Comparison of ENCODE assay signal across 17 mouse cellular contexts in genomic region chr1:135237131-135237851, GRCm38 (mm10). TPM values are rescaled to one million over a fixed set of nuclear protein-coding genes. Genes with fewer than 3 reads are reported as not detected.
A peak's percentile ranks its signal among the peaks of the same experiment; 100 is the strongest.
DNase-seq lines count a peak whose midpoint lies in the region; ATAC-seq lines count a peak whose summit lies in the region.
"Had no signal": no experiment of that assay in that cellular context is flagged by ENCODE, and none has a peak within 500 bp of the region (broad histone marks: within the 10 kb centered on the region; RNA-seq: fewer than 3 reads in every experiment).

No protein-coding gene starts in this region.

- no peak overlapping the region for H3K4me2 ChIP-seq in intestine, embryonic 14.5 days (ENCODE audit: low read length)
- H3K4me2 ChIP-seq in kidney, embryonic 16.5 days (replicated peaks; ENCODE audit: low read depth, low read length) = no peak overlapping the region
- no peak overlapping the region for H3K4me2 ChIP-seq in stomach, embryonic 16.5 days (ENCODE audit: low read depth, low read length)
- H3K4me2 ChIP-seq in hindbrain, embryonic 12.5 days (replicated peaks) = no peak overlapping the region
- H3K4me2 ChIP-seq: embryonic facial prominence, embryonic 15.5 days; forebrain, embryonic 15.5 days; liver, embryonic 13.5 days; midbrain, embryonic 12.5 days had no signal

- H3K27me3 ChIP-seq in intestine, embryonic 14.5 days (replicated peaks; ENCODE audit: control insufficient read depth, insufficient read depth, low read length) = no peaks in the 10 kb centered on the region
- no peaks in the 10 kb centered on the region for H3K27me3 ChIP-seq in kidney, embryonic 16.5 days (ENCODE audit: insufficient read depth, low read length)
- no peaks in the 10 kb centered on the region for H3K27me3 ChIP-seq in stomach, embryonic 16.5 days (ENCODE audit: control insufficient read depth, insufficient read depth, low read length)
- no peaks in the 10 kb centered on the region for H3K27me3 ChIP-seq in hindbrain, embryonic 12.5 days
- H3K27me3 ChIP-seq: embryonic facial prominence, embryonic 15.5 days; forebrain, embryonic 15.5 days; midbrain, embryonic 12.5 days had no signal

- no peak overlapping the region for H3K27ac ChIP-seq in intestine, embryonic 14.5 days (ENCODE audit: low read depth)
- H3K27ac ChIP-seq in kidney, embryonic 16.5 days (ENCODE audit: low read length) = peak overlapping the region; percentile 6; the same call in 1 of the 2 replicates
- H3K27ac ChIP-seq in stomach, embryonic 16.5 days (ENCODE audit: low read length) = peak overlapping the region; percentile 66; the same call in 1 of the 2 replicates
- H3K27ac ChIP-seq in hindbrain, embryonic 12.5 days = no peak overlapping the region
- H3K27ac ChIP-seq: embryonic facial prominence, embryonic 15.5 days; forebrain, embryonic 15.5 days; heart, embryonic 10.5 days; liver, embryonic 13.5 days; midbrain, embryonic 12.5 days had no signal

- no peak overlapping the region for H3K9ac ChIP-seq in intestine, embryonic 14.5 days (ENCODE audit: low read length)
- H3K9ac ChIP-seq in kidney, embryonic 16.5 days (replicated peaks; ENCODE audit: low read length) = no peak overlapping the region
- H3K9ac ChIP-seq in stomach, embryonic 16.5 days (ENCODE audit: low read length) = no peak overlapping the region; the same call in 1 of the 2 replicates
- H3K9ac ChIP-seq in hindbrain, embryonic 12.5 days = no peak overlapping the region
- H3K9ac ChIP-seq: embryonic facial prominence, embryonic 15.5 days; forebrain, embryonic 15.5 days; liver, embryonic 13.5 days; midbrain, embryonic 12.5 days had no signal

- H3K9me3 ChIP-seq in intestine, embryonic 14.5 days (ENCODE audit: control insufficient read depth, low read length) = no peaks in the 10 kb centered on the region
- no peaks in the 10 kb centered on the region for H3K9me3 ChIP-seq in kidney, embryonic 16.5 days (ENCODE audit: low read length)
- H3K9me3 ChIP-seq in stomach, embryonic 16.5 days (replicated peaks; ENCODE audit: control insufficient read depth, low read length) = no peaks in the 10 kb centered on the region
- H3K9me3 ChIP-seq in hindbrain, embryonic 12.5 days (replicated peaks) = no peaks in the 10 kb centered on the region
- H3K9me3 ChIP-seq: embryonic facial prominence, embryonic 15.5 days; forebrain, embryonic 15.5 days; heart, embryonic 10.5 days; liver, embryonic 13.5 days; midbrain, embryonic 12.5 days had no signal

- no peaks in the 10 kb centered on the region for H3K4me1 ChIP-seq in intestine, embryonic 14.5 days (replicated peaks; ENCODE audit: control insufficient read depth, insufficient read depth, low read length)
- peaks cover 5% of the 10 kb centered on the region; the same call in 1 of the 2 replicates for H3K4me1 ChIP-seq in kidney, embryonic 16.5 days (ENCODE audit: insufficient read depth, low read length)
- peaks cover 5% of the 10 kb centered on the region for H3K4me1 ChIP-seq in stomach, embryonic 16.5 days (ENCODE audit: control insufficient read depth, insufficient read depth, low read length)
- no peaks in the 10 kb centered on the region for H3K4me1 ChIP-seq in hindbrain, embryonic 12.5 days
- H3K4me1 ChIP-seq: embryonic facial prominence, embryonic 15.5 days; forebrain, embryonic 15.5 days; heart, embryonic 10.5 days; midbrain, embryonic 12.5 days had no signal

- 60% methylated on average over 12 of the region's 12 CpGs for WGBS in intestine, embryonic 14.5 days
- WGBS in kidney, embryonic 16.5 days = 44% methylated on average over 12 of the region's 12 CpGs
- 57% methylated on average over 12 of the region's 12 CpGs for WGBS in stomach, embryonic 16.5 days
- WGBS in hindbrain, embryonic 12.5 days = 68% methylated on average over 12 of the region's 12 CpGs

- no peak overlapping the region for H3K4me3 ChIP-seq in intestine, embryonic 14.5 days (ENCODE audit: low read depth, low read length)
- H3K4me3 ChIP-seq in kidney, embryonic 16.5 days (ENCODE audit: low read length) = no peak overlapping the region
- no peak overlapping the region for H3K4me3 ChIP-seq in stomach, embryonic 16.5 days (replicated peaks; ENCODE audit: low read length)
- H3K4me3 ChIP-seq in hindbrain, embryonic 12.5 days = no peak overlapping the region
- H3K4me3 ChIP-seq: embryonic facial prominence, embryonic 15.5 days; forebrain, embryonic 15.5 days; heart, embryonic 10.5 days; liver, embryonic 13.5 days; midbrain, embryonic 12.5 days had no signal

- ATAC-seq in intestine, embryonic 14.5 days (replicated peaks; ENCODE audit: low FRiP score, low TSS enrichment, low read depth) = 0 out of 2 replicates have a peak, but pooled peaks have one; percentile 60
- ATAC-seq in kidney, embryonic 16.5 days (ENCODE audit: low FRiP score, low TSS enrichment) = peak; percentile 94
- ATAC-seq in stomach, embryonic 16.5 days (ENCODE audit: insufficient read depth, low FRiP score) = 0 out of 2 replicates have a peak, but pooled peaks have one; percentile 65
- ATAC-seq in hindbrain, embryonic 12.5 days (ENCODE audit: low FRiP score) = no peak
- ATAC-seq: forebrain, embryonic 15.5 days had no signal

- DNase-seq in ovary, postnatal 36 days (ENCODE audit: low spot score) = peak; percentile 58
- no peak for DNase-seq in ovary, adult 18-20 months (ENCODE audit: low spot score)
- no peak for DNase-seq in intestine, embryonic 14.5 days (ENCODE audit: low spot score)
- no peak for DNase-seq in embryo, embryonic 11 days
- no peak for DNase-seq in layer of hippocampus, postnatal 14 days (ENCODE audit: low spot score in 2 of 2)
- DNase-seq: gastrocnemius, postnatal 14 days; heart, postnatal 4 days; liver, embryonic 13.5 days; thymus, postnatal 4 days had no signal

- no peaks in the 10 kb centered on the region for H3K36me3 ChIP-seq in intestine, embryonic 14.5 days (ENCODE audit: control insufficient read depth, insufficient read depth, low read length)
- no peaks in the 10 kb centered on the region for H3K36me3 ChIP-seq in kidney, embryonic 16.5 days (ENCODE audit: insufficient read depth, low read length)
- H3K36me3 ChIP-seq in stomach, embryonic 16.5 days (ENCODE audit: control insufficient read depth, insufficient read depth, low read length) = no peaks in the 10 kb centered on the region
- no peaks in the 10 kb centered on the region for H3K36me3 ChIP-seq in hindbrain, embryonic 12.5 days
- H3K36me3 ChIP-seq: embryonic facial prominence, embryonic 15.5 days; forebrain, embryonic 15.5 days; heart, embryonic 10.5 days; liver, embryonic 13.5 days; midbrain, embryonic 12.5 days had no signal

RNA-seq across cellular contexts. Expression of gene Elf3, which starts 21.1 kb away (rescaled TPM):
- 160 and 169 TPM in 2 replicates for polyA plus RNA-seq in intestine, embryonic 14.5 days (2014; fragmentation: Nextera tagmentation; extraction: Ambion mirVana)
- 41.8 and 44.1 TPM in 2 replicates for polyA plus RNA-seq in kidney, embryonic 16.5 days (2015; fragmentation: Nextera tagmentation; extraction: Ambion mirVana)
- 161 and 211 TPM in 2 replicates for polyA plus RNA-seq in stomach, embryonic 16.5 days (2015; fragmentation: Nextera tagmentation; extraction: Ambion mirVana)
- 1.3 and 1.6 TPM in 2 replicates for polyA plus RNA-seq in hindbrain, embryonic 12.5 days (2016; fragmentation: Nextera tagmentation; extraction: Ambion mirVana)
- not detected for total RNA-seq in layer of hippocampus, postnatal 14 days (2021)
- total RNA-seq: common myeloid progenitor, adult 5-6 weeks had no signal

RNA-seq across cellular contexts. Expression of gene Rnpep, which starts 46.6 kb away (rescaled TPM):
- polyA plus RNA-seq in intestine, embryonic 14.5 days (2014; fragmentation: Nextera tagmentation; extraction: Ambion mirVana) = 129 and 132 TPM in 2 replicates
- 89.8 and 91.8 TPM in 2 replicates for polyA plus RNA-seq in kidney, embryonic 16.5 days (2015; fragmentation: Nextera tagmentation; extraction: Ambion mirVana)
- polyA plus RNA-seq in stomach, embryonic 16.5 days (2015; fragmentation: Nextera tagmentation; extraction: Ambion mirVana) = 129 and 131 TPM in 2 replicates
- 95.6 and 101 TPM in 2 replicates for polyA plus RNA-seq in hindbrain, embryonic 12.5 days (2016; fragmentation: Nextera tagmentation; extraction: Ambion mirVana)
- total RNA-seq in layer of hippocampus, postnatal 14 days (2021) = 10 to 100 TPM; 52.5 to 57.8 TPM

Comparison
In these comparisons a context has a peak if more than half of its experiments do, and no peak if none do; other contexts are left out.
1. H3K27ac ChIP-seq: peak in kidney, embryonic 16.5 days (single experiment) and stomach, embryonic 16.5 days (single experiment); none in intestine, embryonic 14.5 days (single experiment) and hindbrain, embryonic 12.5 days (single experiment).
2. RNA of gene Elf3, which starts 21.1 kb away (polyA plus RNA-seq): 160 to 169 TPM in intestine, embryonic 14.5 days, 161 to 211 TPM in stomach, embryonic 16.5 days and 41.8 to 44.1 TPM in kidney, embryonic 16.5 days; 1.3 to 1.6 TPM in hindbrain, embryonic 12.5 days; every median in the first group is over 10 times any median in the second.